Mouse (Mus musculus) midbrain, embryonic 11.5 days (tissue): ENCODE data around the gene Wwc2. TPM values are rescaled to one million over a fixed set of nuclear protein-coding genes. Genes with fewer than 3 reads are reported as not detected.

Experiments used
- ATAC-seq: fragments of 200-750 bp; cut with Nextera tagmentation; 2 replicates; pipeline ENCODE4 v1.8.0; 2017; ENCODE audit warnings: moderate TSS enrichment, moderate library complexity; ENCODE audit not compliant: low FRiP score
- DNase-seq: peaks from one replicate; pipeline ENCODE4 v3.0.0; 2015; ENCODE audit warnings: low spot score; ENCODE audit errors: missing footprints
- H3K27ac ChIP-seq: fragments of 300-500 bp; sonication (generic); 2 replicates; pipeline ENCODE4 v1.5.1; 2014; ENCODE audit warnings: low read depth, low read length
- H3K27me3 ChIP-seq: fragments of 300-500 bp; sonication (generic); 2 replicates; pipeline ENCODE4 v1.6.1; 2014; ENCODE audit warnings: mild to moderate bottlenecking, low read length, moderate library complexity, mixed read lengths; ENCODE audit not compliant: control insufficient read depth, insufficient read depth
- H3K36me3 ChIP-seq: fragments of 300-500 bp; sonication (generic); 2 replicates; pipeline ENCODE4 v1.6.1; 2014; ENCODE audit warnings: mild to moderate bottlenecking, low read length, moderate library complexity, mixed read lengths; ENCODE audit not compliant: control insufficient read depth, insufficient read depth
- H3K4me1 ChIP-seq: fragments of 300-500 bp; sonication (generic); 2 replicates; pipeline ENCODE4 v1.6.1; 2014; ENCODE audit warnings: low read length; ENCODE audit not compliant: control insufficient read depth, insufficient read depth
- H3K4me2 ChIP-seq: fragments of 300-500 bp; sonication (generic); 2 replicates; pipeline ENCODE4 v1.6.1; 2014; ENCODE audit warnings: mild to moderate bottlenecking, moderate library complexity
- H3K4me3 ChIP-seq: fragments of 300-500 bp; sonication (generic); 2 replicates; pipeline ENCODE4 v1.5.1; 2014; ENCODE audit warnings: low read depth, low read length
- H3K9ac ChIP-seq: fragments of 300-500 bp; sonication (generic); 2 replicates; pipeline ENCODE4 v1.6.1; 2014; ENCODE audit warnings: low read length
- H3K9me3 ChIP-seq: fragments of 300-500 bp; sonication (generic); 2 replicates; pipeline ENCODE4 v1.6.1; 2016; ENCODE audit warnings: low read length; ENCODE audit not compliant: control insufficient read depth
- WGBS: fragments of 180-500 bp; shearing (Covaris S2); extraction: QIAGEN DNeasy Blood & Tissue Kit; methylation state at CpG from one replicate; pipeline ENCODE4 v1.1.7; 2014; 5-methylcytosine and 5-hydroxymethylcytosine counted together
- polyA plus RNA-seq: library from polyadenylated mRNA; unstranded; fragments of >200 nt; fragmentation: Nextera tagmentation; extraction: Ambion mirVana; gene quantifications from 2 replicates; pipeline ENCODE4 v1.2.1, GENCODE M21; 2014

Wwc2 gene
- polyA plus RNA-seq, 1 experiment from 2014 or later, result 6.2 TPM

- 92% methylated on average over 6 of the region's 6 CpGs for whole genome bisulfite sequencing
- H3K4me1 ChIP-seq, result peaks cover 3% of the 10 kb centered on the region; the same call in 1 of the 2 replicates
- no peak overlapping the region for H3K9ac ChIP-seq
- H3K27ac ChIP-seq, result no peak overlapping the region
- H3K36me3 ChIP-seq, result no peaks in the 10 kb centered on the region
- DNase-seq (no peak), ATAC-seq (no peak)
- H3K4me2 ChIP-seq, result no peak overlapping the region
- no peaks in the 10 kb centered on the region for H3K27me3 ChIP-seq
- H3K9me3 ChIP-seq, result no peaks in the 10 kb centered on the region
- H3K4me3 ChIP-seq, result no peak overlapping the region
Measured at GRCm38 (mm10) chr8:47995391-47995790, 4.7 kb upstream of the Wwc2 start.

GRCm38 (mm10) chr8:47994618-47995274, 4.0 kb upstream of the Wwc2 start:
- DNase-seq (no peak), ATAC-seq (no peak)
- no peak overlapping the region for H3K27ac ChIP-seq
- H3K27me3 ChIP-seq, result no peaks in the 10 kb centered on the region
- H3K9ac ChIP-seq, result no peak overlapping the region
- H3K4me1 ChIP-seq, result peaks cover 3% of the 10 kb centered on the region; the same call in 1 of the 2 replicates
- no peak overlapping the region for H3K4me3 ChIP-seq
- 71% methylated on average over 25 of the region's 25 CpGs for WGBS
- no peaks in the 10 kb centered on the region for H3K36me3 ChIP-seq
- H3K9me3 ChIP-seq, result no peaks in the 10 kb centered on the region
- no peak overlapping the region for H3K4me2 ChIP-seq

GRCm38 (mm10) chr8:47990386-47990772, 345 bp downstream of the Wwc2 start:
- Histone ChIP-seq H3K27me3 (no peaks in the 10 kb centered on the region), H3K27ac (peak overlapping the region; percentile 77), H3K36me3 (no peaks in the 10 kb centered on the region), H3K4me3 (peak overlapping the region; percentile 59), H3K4me1 (peaks cover 10% of the 10 kb centered on the region; the same call in 1 of the 2 replicates), H3K9ac (peak overlapping the region; percentile 87), H3K9me3 (no peaks in the 10 kb centered on the region), H3K4me2 (peak overlapping the region; percentile 85)
- DNase-seq (peak; percentile 99), ATAC-seq (peak; percentile 95)
- WGBS, result 2% methylated on average over 39 of the region's 45 CpGs

GRCm38 (mm10) chr8:47989655-47990385, 904 bp downstream of the Wwc2 start:
- WGBS, result under 1% methylated on average over 63 of the region's 66 CpGs
- no peaks in the 10 kb centered on the region for H3K9me3 ChIP-seq
- no peaks in the 10 kb centered on the region for H3K36me3 ChIP-seq
- peaks cover 13% of the 10 kb centered on the region; the same call in 1 of the 2 replicates for H3K4me1 ChIP-seq
- H3K27me3 ChIP-seq, result no peaks in the 10 kb centered on the region
- peak overlapping the region; percentile 87 for H3K9ac ChIP-seq
- DNase-seq, result no peak
- H3K4me3 ChIP-seq, result peak overlapping the region; percentile 59
- peak; percentile 71 for ATAC-seq
- peak overlapping the region; percentile 85 for H3K4me2 ChIP-seq
- H3K27ac ChIP-seq, result peak overlapping the region; percentile 77

- Histone ChIP-seq H3K4me1 (peaks cover 13% of the 10 kb centered on the region; the same call in 1 of the 2 replicates), H3K9ac (peak overlapping the region; percentile 87), H3K27me3 (no peaks in the 10 kb centered on the region), H3K9me3 (no peaks in the 10 kb centered on the region), H3K27ac (no peak overlapping the region), H3K4me3 (peak overlapping the region; percentile 59), H3K4me2 (peak overlapping the region; percentile 85), H3K36me3 (no peaks in the 10 kb centered on the region)
- ATAC-seq (no peak), DNase-seq (peak; percentile 91)
- WGBS, result 21% methylated on average over 8 of the region's 8 CpGs
Measured at GRCm38 (mm10) chr8:47989211-47989610, 1.5 kb downstream of the Wwc2 start.

- Histone ChIP-seq H3K4me2 (no peak overlapping the region), H3K4me1 (peaks cover 13% of the 10 kb centered on the region; the same call in 1 of the 2 replicates), H3K9ac (no peak overlapping the region), H3K4me3 (no peak overlapping the region), H3K9me3 (no peaks in the 10 kb centered on the region), H3K27me3 (no peaks in the 10 kb centered on the region), H3K36me3 (no peaks in the 10 kb centered on the region), H3K27ac (no peak overlapping the region)
- 91% methylated on average over 15 of the region's 15 CpGs for WGBS
- no peak for DNase-seq
- no peak for ATAC-seq
Measured at GRCm38 (mm10) chr8:47988111-47988510, 2.6 kb downstream of the Wwc2 start.

GRCm38 (mm10) chr8:47985644-47986043, 5.1 kb downstream of the Wwc2 start:
- Histone ChIP-seq H3K27ac (no peak overlapping the region), H3K36me3 (no peaks in the 10 kb centered on the region), H3K4me3 (no peak overlapping the region), H3K9me3 (no peaks in the 10 kb centered on the region), H3K4me1 (peaks cover 10% of the 10 kb centered on the region; the same call in 1 of the 2 replicates), H3K9ac (no peak overlapping the region), H3K4me2 (no peak overlapping the region), H3K27me3 (no peaks in the 10 kb centered on the region)
- no peak for DNase-seq
- WGBS, result 74% methylated on average over 10 of the region's 10 CpGs
- no peak for ATAC-seq

- H3K4me3 ChIP-seq, result no peak overlapping the region
- DNase-seq, result no peak
- ATAC-seq, result no peak
- H3K9me3 ChIP-seq, result no peaks in the 10 kb centered on the region
- H3K27me3 ChIP-seq, result no peaks in the 10 kb centered on the region
- peaks cover 10% of the 10 kb centered on the region; the same call in 1 of the 2 replicates for H3K4me1 ChIP-seq
- H3K27ac ChIP-seq, result peak overlapping the region; percentile 14; the same call in 1 of the 2 replicates
- H3K4me2 ChIP-seq, result no peak overlapping the region
- H3K36me3 ChIP-seq, result no peaks in the 10 kb centered on the region
- H3K9ac ChIP-seq, result no peak overlapping the region
Measured at GRCm38 (mm10) chr8:47985243-47985642, 5.5 kb downstream of the Wwc2 start.

- Histone ChIP-seq H3K9ac (no peak overlapping the region), H3K9me3 (no peaks in the 10 kb centered on the region), H3K4me1 (peaks cover 5% of the 10 kb centered on the region; the same call in 1 of the 2 replicates), H3K36me3 (no peaks in the 10 kb centered on the region), H3K4me2 (no peak overlapping the region), H3K4me3 (no peak overlapping the region), H3K27ac (no peak overlapping the region), H3K27me3 (no peaks in the 10 kb centered on the region)
- DNase-seq (no peak), ATAC-seq (no peak)
- 89% methylated on average over 6 of the region's 6 CpGs for WGBS
Measured at GRCm38 (mm10) chr8:47981075-47981474, 9.6 kb downstream of the Wwc2 start.
